Mouse (Mus musculus) lung, embryonic 14.5 days (tissue): ENCODE results near the gene Wdr17. TPM values are rescaled to one million over a fixed set of nuclear protein-coding genes. Genes with fewer than 3 reads are reported as not detected.

Experiments
- ATAC-seq: fragments of 200-750 bp; cut with Nextera tagmentation; 2 replicates; pipeline ENCODE4 v1.8.0; 2017; ENCODE audit warnings: mild to moderate bottlenecking, moderate TSS enrichment, moderate library complexity; ENCODE audit not compliant: insufficient read depth
- DNase-seq: peaks from one replicate; pipeline ENCODE4 v3.0.0-alpha.2; 2015
- H3K27ac ChIP-seq: fragments of 300-500 bp; sonication (generic); 2 replicates; pipeline ENCODE4 v1.5.1; 2014; ENCODE audit warnings: low read depth, mild to moderate bottlenecking, moderate library complexity
- H3K27me3 ChIP-seq: fragments of 300-500 bp; sonication (generic); 2 replicates; pipeline ENCODE4 v1.6.1; 2014; ENCODE audit warnings: low read length, control low read depth; ENCODE audit not compliant: insufficient read depth
- H3K36me3 ChIP-seq: fragments of 300-500 bp; sonication (generic); 2 replicates; pipeline ENCODE4 v1.6.1; 2014; ENCODE audit warnings: control low read depth; ENCODE audit not compliant: insufficient read depth
- H3K4me1 ChIP-seq: fragments of 300-500 bp; sonication (generic); 2 replicates; pipeline ENCODE4 v1.6.1; 2014; ENCODE audit warnings: antibody characterized with exemption, control low read depth; ENCODE audit not compliant: insufficient read depth
- H3K4me2 ChIP-seq: fragments of 300-500 bp; sonication (generic); 2 replicates; pipeline ENCODE4 v1.6.1; 2014; ENCODE audit warnings: mild to moderate bottlenecking
- H3K4me3 ChIP-seq: fragments of 300-500 bp; sonication (generic); 2 replicates; pipeline ENCODE4 v1.5.1; 2014; ENCODE audit warnings: low read depth, low read length
- H3K9ac ChIP-seq: fragments of 300-500 bp; sonication (generic); 2 replicates; pipeline ENCODE4 v1.6.1; 2014
- H3K9me3 ChIP-seq: fragments of 300-500 bp; sonication (generic); 2 replicates; pipeline ENCODE4 v1.6.1; 2016; ENCODE audit warnings: low read depth, low read length, control low read depth
- CTCF ChIP-seq: IDR thresholded peaks from 2 replicates; pipeline ENCODE4 v1.5.1; 2016; ENCODE audit warnings: antibody characterized with exemption, low read depth
- WGBS: fragments of 180-500 bp; shearing (Covaris S2); extraction: QIAGEN DNeasy Blood & Tissue Kit; methylation state at CpG from one replicate; pipeline ENCODE4 v1.1.7; 2014; 5-methylcytosine and 5-hydroxymethylcytosine counted together
- polyA plus RNA-seq: library from polyadenylated mRNA; unstranded; fragments of >200 nt; fragmentation: Nextera tagmentation; extraction: Ambion mirVana; gene quantifications from 2 replicates; pipeline ENCODE4 v1.2.1, GENCODE M21; 2014

Gene Wdr17
- polyA plus RNA-seq, 1 experiment from 2014 or later = 0.96 TPM

- WGBS = 7% methylated on average over 21 of the region's 21 CpGs
Measured at GRCm38 (mm10) chr8:54600671-54601251, 286.2 kb downstream of the Wdr17 start, which contains the start of gene Spata4. Gene Spata4, plus strand, starts transcription at chr8:54600781.

DNA sequence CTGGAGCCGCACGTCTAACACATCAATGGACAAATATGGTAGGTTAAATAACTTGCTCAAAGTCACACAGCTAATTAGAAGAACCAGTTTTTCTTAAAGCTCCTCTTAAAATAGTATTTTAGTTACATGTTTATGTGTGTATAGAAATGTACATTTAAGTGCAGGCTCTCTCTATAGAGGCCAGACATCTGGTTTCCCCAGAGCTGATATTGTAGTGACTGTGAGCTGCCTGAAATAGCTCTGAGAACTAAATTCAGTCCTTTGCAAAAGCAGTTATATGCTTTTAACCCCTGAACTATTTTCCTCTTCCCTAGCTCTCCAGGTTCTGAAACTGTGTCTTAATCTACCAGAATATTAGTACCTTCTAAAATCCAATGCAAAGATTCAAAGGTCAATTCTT is 289.6 kb downstream of the Wdr17 start:
- no peak overlapping the region for H3K9ac ChIP-seq
- no peak overlapping the region for H3K27ac ChIP-seq
- H3K4me1 ChIP-seq = 0 out of 2 replicates have a peak, but pooled peaks cover 4% of the 10 kb centered on the region
- no peaks in the 10 kb centered on the region for H3K27me3 ChIP-seq
- no peak for ATAC-seq
- TF ChIP-seq CTCF = no peak
- DNase-seq = no peak
- 80% methylated on average over 2 of the region's 2 CpGs for WGBS
- H3K4me3 ChIP-seq = no peak overlapping the region
- no peak overlapping the region for H3K4me2 ChIP-seq
- H3K9me3 ChIP-seq = no peaks in the 10 kb centered on the region
- H3K36me3 ChIP-seq = no peaks in the 10 kb centered on the region

More at GRCm38 (mm10) chr8:54600671-54601251, 286.2 kb downstream of the Wdr17 start, which contains the start of gene Spata4:
- H3K4me1 ChIP-seq = 0 out of 2 replicates have a peak, but pooled peaks cover 4% of the 10 kb centered on the region
- no peaks in the 10 kb centered on the region for H3K36me3 ChIP-seq
- H3K9me3 ChIP-seq = no peaks in the 10 kb centered on the region
- H3K27ac ChIP-seq = no peak within 1 kb of the TSS
- peak within 1 kb of the TSS; percentile 63 for H3K4me2 ChIP-seq
- DNase-seq (peak; percentile 81), ATAC-seq (peak; percentile 95)
- peak within 1 kb of the TSS; percentile 24 for H3K9ac ChIP-seq
- peak within 1 kb of the TSS; percentile 28 for H3K4me3 ChIP-seq
- H3K27me3 ChIP-seq = no peaks in the 10 kb centered on the region
- no peak for TF ChIP-seq CTCF

GRCm38 (mm10) chr8:54596940-54597339 is 290.0 kb downstream of the Wdr17 start:
- H3K9me3 ChIP-seq = no peaks in the 10 kb centered on the region
- H3K27ac ChIP-seq = no peak overlapping the region
- no peaks in the 10 kb centered on the region for H3K36me3 ChIP-seq
- no peak overlapping the region for H3K9ac ChIP-seq
- ATAC-seq (no peak), DNase-seq (no peak)
- H3K4me2 ChIP-seq = no peak overlapping the region
- 88% methylated on average over 2 of the region's 2 CpGs for WGBS
- 0 out of 2 replicates have a peak, but pooled peaks cover 4% of the 10 kb centered on the region for H3K4me1 ChIP-seq
- H3K27me3 ChIP-seq = no peaks in the 10 kb centered on the region
- TF ChIP-seq CTCF = no peak
- no peak overlapping the region for H3K4me3 ChIP-seq

DNA sequence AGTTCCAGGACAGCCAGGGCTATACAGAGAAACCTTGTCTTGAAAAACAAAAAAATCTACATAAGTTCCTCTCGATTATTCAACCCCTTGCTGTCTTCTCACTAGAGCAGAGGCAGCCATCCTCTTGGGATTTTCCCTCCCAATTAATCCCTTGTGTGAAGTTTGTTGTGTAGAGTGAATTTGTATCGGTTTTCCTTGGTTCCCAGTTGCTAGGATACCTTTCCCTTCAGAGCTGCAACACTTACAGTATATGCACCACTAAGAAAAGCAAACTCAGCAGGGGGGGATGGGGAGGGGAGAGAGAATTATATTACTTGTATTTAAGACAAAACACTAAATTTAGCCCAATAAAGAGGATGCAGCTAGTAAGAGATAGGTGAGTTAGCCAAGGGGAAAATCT is 290.9 kb downstream of the Wdr17 start:
- H3K9ac ChIP-seq = no peak overlapping the region
- H3K36me3 ChIP-seq = no peaks in the 10 kb centered on the region
- no peaks in the 10 kb centered on the region for H3K9me3 ChIP-seq
- no peak overlapping the region for H3K4me3 ChIP-seq
- no peak for TF ChIP-seq CTCF
- WGBS = 71% methylated on average over 2 of the region's 2 CpGs
- 0 out of 2 replicates have a peak, but pooled peaks cover 4% of the 10 kb centered on the region for H3K4me1 ChIP-seq
- H3K27me3 ChIP-seq = no peaks in the 10 kb centered on the region
- DNase-seq (no peak), ATAC-seq (no peak)
- no peak overlapping the region for H3K4me2 ChIP-seq
- H3K27ac ChIP-seq = no peak overlapping the region

GRCm38 (mm10) chr8:54594634-54595033 is 292.4 kb downstream of the Wdr17 start:
- no peaks in the 10 kb centered on the region for H3K36me3 ChIP-seq
- no peak overlapping the region for H3K4me2 ChIP-seq
- H3K4me3 ChIP-seq = no peak overlapping the region
- H3K27me3 ChIP-seq = no peaks in the 10 kb centered on the region
- no peaks in the 10 kb centered on the region for H3K4me1 ChIP-seq
- ATAC-seq (no peak), DNase-seq (no peak)
- H3K27ac ChIP-seq = no peak overlapping the region
- no peak for TF ChIP-seq CTCF
- no peaks in the 10 kb centered on the region for H3K9me3 ChIP-seq
- H3K9ac ChIP-seq = no peak overlapping the region
- 85% methylated on average over 5 of the region's 5 CpGs for WGBS

DNA sequence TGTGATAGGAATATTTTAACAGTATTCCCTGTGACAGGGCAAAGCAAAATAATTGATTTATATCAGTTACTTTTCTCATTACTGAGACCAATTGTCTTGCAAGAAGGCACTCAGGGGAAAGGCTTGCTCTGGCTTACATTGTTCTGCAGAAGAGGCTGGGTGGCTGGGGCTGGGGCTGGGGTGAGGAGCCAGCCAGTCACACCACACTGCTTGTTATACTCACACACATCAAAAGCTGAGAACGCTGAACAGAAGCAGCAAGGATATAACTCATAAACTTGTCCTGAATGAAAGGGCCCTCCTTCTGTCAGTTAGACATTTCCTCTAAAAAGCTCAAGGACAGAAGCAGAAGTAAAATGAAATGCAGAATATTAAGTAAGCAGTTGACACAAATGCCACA is 304.1 kb downstream of the Wdr17 start:
- Histone ChIP-seq H3K27me3 (no peaks in the 10 kb centered on the region), H3K9me3 (no peaks in the 10 kb centered on the region), H3K36me3 (no peaks in the 10 kb centered on the region), H3K27ac (no peak overlapping the region), H3K4me3 (no peak overlapping the region), H3K4me1 (no peaks in the 10 kb centered on the region), H3K4me2 (no peak overlapping the region), H3K9ac (no peak overlapping the region)
- no peak for ATAC-seq
- no peak for TF ChIP-seq CTCF
- 38% methylated on average over 1 of the region's 1 CpGs for WGBS
- DNase-seq = no peak

- ATAC-seq (no peak), DNase-seq (no peak)
- Histone ChIP-seq H3K4me3 (no peak overlapping the region), H3K4me1 (no peaks in the 10 kb centered on the region), H3K4me2 (no peak overlapping the region), H3K9me3 (no peaks in the 10 kb centered on the region), H3K9ac (no peak overlapping the region), H3K36me3 (no peaks in the 10 kb centered on the region), H3K27ac (no peak overlapping the region), H3K27me3 (no peaks in the 10 kb centered on the region)
- WGBS = 66% methylated on average over 3 of the region's 3 CpGs
- TF ChIP-seq CTCF = no peak
Measured at GRCm38 (mm10) chr8:54581436-54581835, 305.5 kb downstream of the Wdr17 start.

Other genes starting within 250 kb of the Wdr17 start
- gene Gpm6a, start 67.7 kb upstream of the Wdr17 start, polyA plus RNA-seq = 15.5 and 20.4 TPM in 2 replicates